Mouse (Mus musculus) liver, adult 2 months (tissue): ENCODE data around the gene Eif4ebp2.

Experiments
- CTCF ChIP-seq: fragments of 200-500 bp; IDR thresholded peaks from 2 replicates; pipeline ENCODE4 v1.5.1; 2011; ENCODE audit warnings: low read depth, low read length, control low read depth
- POLR2A ChIP-seq: fragments of 200-500 bp; IDR thresholded peaks from 2 replicates; pipeline ENCODE4 v1.6.1; 2011; ENCODE audit warnings: low read length, control low read depth; ENCODE audit not compliant: insufficient read depth; ENCODE audit errors: extremely low read depth

- TF ChIP-seq CTCF = no peak
- no peak for TF ChIP-seq POLR2A
Observed at GRCm38 (mm10) chr10:61476440-61477165, 24.1 kb upstream of the Eif4ebp2 start.
